Mouse (Mus musculus) spleen, adult 2 months (tissue): ENCODE measurements around the gene Slc43a2. TPM values are rescaled to one million over a fixed set of nuclear protein-coding genes. Genes with fewer than 3 reads are reported as not detected.
"Not testable (repeated sequence)": the region's sequence is repeated elsewhere in the genome, so short reads cannot be mapped to it uniquely, and the experiment has no call there.

Experiments used
- DNase-seq, 2 experiments: peaks; one replicate each; pipeline versions ENCODE4 v3.0.0 to v3.0.0-alpha.2; 2012 to 2021; ENCODE audit warnings: low spot score in 2 of 2, low read depth in 1 of 2
- H3K27ac ChIP-seq: fragments of 200-500 bp; 2 replicates; pipeline ENCODE4 v1.5.1; 2012; ENCODE audit warnings: low read length, inconsistent platforms; ENCODE audit not compliant: insufficient read depth
- H3K27me3 ChIP-seq: fragments of 200-500 bp; 2 replicates; pipeline ENCODE4 v1.6.1; 2012; ENCODE audit warnings: mild to moderate bottlenecking, moderate library complexity, low read length, inconsistent platforms; ENCODE audit not compliant: control insufficient read depth, insufficient read depth
- H3K36me3 ChIP-seq: fragments of 200-500 bp; 2 replicates; pipeline ENCODE4 v1.6.1; 2012; ENCODE audit warnings: mild to moderate bottlenecking, low read length, inconsistent platforms; ENCODE audit not compliant: control insufficient read depth, insufficient read depth
- H3K4me1 ChIP-seq: fragments of 200-500 bp; 2 replicates; pipeline ENCODE4 v1.6.1; 2011; ENCODE audit warnings: inconsistent platforms; ENCODE audit not compliant: control insufficient read depth, insufficient read depth, insufficient read length
- H3K4me3 ChIP-seq: fragments of 200-500 bp; 2 replicates; pipeline ENCODE4 v1.5.1; 2011; ENCODE audit warnings: mild to moderate bottlenecking, inconsistent platforms; ENCODE audit not compliant: insufficient read depth, insufficient read length; ENCODE audit errors: extremely low read depth
- CTCF ChIP-seq: fragments of 200-500 bp; IDR thresholded peaks from 2 replicates; pipeline ENCODE4 v1.5.1; 2011; ENCODE audit warnings: mild to moderate bottlenecking, inconsistent platforms; ENCODE audit not compliant: insufficient read depth, insufficient read length, insufficient replicate concordance; ENCODE audit errors: extremely low read depth
- POLR2A ChIP-seq: fragments of 200-500 bp; IDR thresholded peaks from 2 replicates; pipeline ENCODE4 v1.6.1; 2011; ENCODE audit warnings: low read depth, low read length, inconsistent platforms
- WGBS: fragments of 180-500 bp; shearing (Covaris S2); methylation state at CpG from one replicate; pipeline ENCODE4 v1.1.7; 2018; 5-methylcytosine and 5-hydroxymethylcytosine counted together
- polyA plus RNA-seq: library from polyadenylated mRNA; depleted of rRNA; stranded (reverse); fragments of >200 nt; gene quantifications from 2 replicates; pipeline ENCODE4 v1.2.3, GENCODE M21; 2012

Slc43a2 gene
- polyA plus RNA-seq, 1 experiment, result 57.3 TPM

GRCm38 (mm10) chr11:75595404-75595803 is 63.9 kb downstream of the Slc43a2 start:
- TF ChIP-seq CTCF, result no peak
- no peak for TF ChIP-seq POLR2A
- H3K4me1 ChIP-seq, result peaks cover 9% of the 10 kb centered on the region; the same call in 1 of the 2 replicates
- no peak overlapping the region for H3K27ac ChIP-seq
- DNase-seq, result no peak
- H3K36me3 ChIP-seq, result peaks cover 11% of the 10 kb centered on the region
- no peaks in the 10 kb centered on the region for H3K27me3 ChIP-seq
- WGBS, result 78% methylated on average over 2 of the region's 2 CpGs
- no peak overlapping the region for H3K4me3 ChIP-seq

- WGBS, result 80% methylated on average over 7 of the region's 7 CpGs
- peaks cover 9% of the 10 kb centered on the region; the same call in 1 of the 2 replicates for H3K4me1 ChIP-seq
- H3K27ac ChIP-seq, result no peak overlapping the region
- no peaks in the 10 kb centered on the region for H3K27me3 ChIP-seq
- no peak for TF ChIP-seq POLR2A
- no peak for TF ChIP-seq CTCF
- no peak overlapping the region for H3K4me3 ChIP-seq
- no peak for DNase-seq
- H3K36me3 ChIP-seq, result peaks cover 14% of the 10 kb centered on the region
Observed at GRCm38 (mm10) chr11:75595816-75596215, 64.3 kb downstream of the Slc43a2 start.

DNA sequence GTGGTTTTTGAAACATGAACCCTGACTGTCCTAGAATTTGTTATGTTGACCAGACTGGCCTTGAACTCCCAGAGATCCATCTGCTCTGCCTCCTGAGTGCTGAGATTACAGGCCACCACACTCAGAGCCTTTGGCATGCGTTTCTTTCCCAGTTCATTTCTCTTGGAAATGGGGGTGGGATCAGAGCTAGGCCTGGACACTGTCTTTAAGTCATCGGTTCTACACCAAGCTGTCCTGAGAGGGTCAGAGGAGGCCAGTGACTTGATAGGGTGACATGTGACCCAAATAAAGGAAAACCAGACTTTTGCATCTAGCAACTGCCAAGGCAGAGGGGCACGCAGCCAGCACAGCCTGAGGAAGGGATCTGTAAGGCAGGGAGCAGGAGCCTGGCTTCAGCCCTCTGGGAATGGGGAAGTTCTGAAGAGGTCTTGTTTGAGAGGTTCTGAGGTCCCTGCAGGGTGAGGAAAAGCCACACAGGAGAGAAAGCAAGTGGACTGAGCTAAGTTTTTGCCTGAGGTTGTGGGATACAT is 65.3 kb downstream of the Slc43a2 start:
- DNase-seq, result no peak
- 86% methylated on average over 3 of the region's 3 CpGs for WGBS

DNA sequence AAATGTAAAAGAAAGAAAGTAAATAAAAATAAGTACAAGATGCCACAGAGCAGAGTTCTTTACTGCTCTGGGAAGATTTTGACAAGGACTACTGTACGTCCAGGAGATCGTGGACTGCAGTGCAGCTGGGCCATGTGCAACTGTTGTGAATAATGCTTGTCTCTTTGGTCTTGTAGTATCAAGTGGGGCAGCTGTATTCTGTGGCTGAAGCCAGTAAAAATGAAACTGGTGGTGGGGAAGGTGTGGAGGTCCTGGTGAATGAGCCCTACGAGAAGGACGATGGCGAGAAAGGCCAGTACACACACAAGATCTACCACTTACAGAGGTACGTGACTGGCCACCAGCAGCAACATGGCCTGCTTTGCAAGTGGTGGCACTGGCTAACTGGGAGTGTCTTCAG is 66.5 kb downstream of the Slc43a2 start:
- no peak for TF ChIP-seq POLR2A
- TF ChIP-seq CTCF, result no peak
- WGBS, result 82% methylated on average over 6 of the region's 6 CpGs
- no peak for DNase-seq
- Histone ChIP-seq H3K27me3 (no peaks in the 10 kb centered on the region), H3K4me1 (peaks cover 2% of the 10 kb centered on the region; the same call in 1 of the 2 replicates), H3K36me3 (peaks cover 27% of the 10 kb centered on the region), H3K27ac (no peak overlapping the region), H3K4me3 (no peak overlapping the region)

More for the DNA sequence above, 65.3 kb downstream of the Slc43a2 start:
- H3K4me3 ChIP-seq, result no peak overlapping the region
- H3K4me1 ChIP-seq, result peaks cover 9% of the 10 kb centered on the region; the same call in 1 of the 2 replicates
- no peaks in the 10 kb centered on the region for H3K27me3 ChIP-seq
- TF ChIP-seq CTCF (no peak), POLR2A (no peak)
- peaks cover 21% of the 10 kb centered on the region for H3K36me3 ChIP-seq
- H3K27ac ChIP-seq, result no peak overlapping the region

GRCm38 (mm10) chr11:75599802-75600201 is 68.3 kb downstream of the Slc43a2 start:
- not testable (repeated sequence) for H3K4me3 ChIP-seq, H3K4me1 ChIP-seq, DNase-seq, H3K27ac ChIP-seq, H3K27me3 ChIP-seq
- WGBS, result 99% methylated on average over 17 of the region's 17 CpGs
- H3K36me3 ChIP-seq, result peaks cover 36% of the 10 kb centered on the region

GRCm38 (mm10) chr11:75604826-75605225 is 73.3 kb downstream of the Slc43a2 start:
- no peak overlapping the region for H3K27ac ChIP-seq
- 83% methylated on average over 5 of the region's 5 CpGs for WGBS
- DNase-seq, result no peak
- no peaks in the 10 kb centered on the region for H3K4me1 ChIP-seq
- H3K36me3 ChIP-seq, result peaks cover 58% of the 10 kb centered on the region
- TF ChIP-seq CTCF (no peak), POLR2A (no peak)
- no peak overlapping the region for H3K4me3 ChIP-seq
- no peaks in the 10 kb centered on the region for H3K27me3 ChIP-seq

DNA sequence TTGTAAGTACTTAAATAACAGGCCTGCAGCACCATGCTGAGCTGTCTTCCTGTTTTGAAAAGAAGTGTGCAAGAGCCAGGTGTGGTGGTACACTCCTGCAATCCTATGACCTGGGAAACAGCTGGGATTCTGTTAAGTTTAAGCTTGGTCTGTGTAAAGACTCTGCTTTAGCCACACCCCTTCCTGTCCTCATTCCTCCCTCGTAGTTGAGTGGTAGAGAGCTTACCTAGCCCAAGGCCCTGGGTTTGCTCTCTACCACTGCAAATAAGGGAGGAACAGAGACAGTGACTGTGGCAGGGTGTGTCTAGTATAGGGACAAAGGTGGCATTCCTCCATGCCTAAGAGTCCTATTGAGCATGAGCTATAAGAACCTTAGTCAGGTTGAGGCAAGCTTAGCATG is 73.8 kb downstream of the Slc43a2 start:
- DNase-seq, result no peak
- H3K27ac ChIP-seq, result no peak overlapping the region
- no peak for TF ChIP-seq POLR2A
- no peak for TF ChIP-seq CTCF

More for the DNA sequence above, 73.8 kb downstream of the Slc43a2 start:
- 21% methylated on average over 1 of the region's 1 CpGs for WGBS
- H3K27me3 ChIP-seq, result no peaks in the 10 kb centered on the region
- H3K4me1 ChIP-seq, result no peaks in the 10 kb centered on the region
- H3K36me3 ChIP-seq, result peaks cover 57% of the 10 kb centered on the region
- H3K4me3 ChIP-seq, result no peak overlapping the region
